Mouse (Mus musculus): ENCODE measurements around the gene Vma21.

The Vma21 gene

GRCm38 (mm10) chrX:71815631-71816345 lies at the start of gene Vma21:
Gene Vma21 (plus strand): TSS chrX:71815924.
- peak in 1 of 2 experiments; percentile 4 for DNase-seq (ENCODE audit: low spot score in 2 of 2)

GRCm38 (mm10) chrX:71767909-71768308 lies 47.8 kb upstream of the Vma21 start:
- no peak for DNase-seq (ENCODE audit: low spot score in 2 of 2)

- no peak for DNase-seq (ENCODE audit: low spot score in 2 of 2)
Measured at GRCm38 (mm10) chrX:71791106-71791505, 24.6 kb upstream of the Vma21 start.

- no peak for DNase-seq (ENCODE audit: low spot score in 2 of 2)
Measured at GRCm38 (mm10) chrX:71797766-71798165, 18.0 kb upstream of the Vma21 start.

- no peak for DNase-seq (ENCODE audit: low spot score in 2 of 2)
Measured at GRCm38 (mm10) chrX:71798883-71799282, 16.8 kb upstream of the Vma21 start.

GRCm38 (mm10) chrX:71811966-71812835 lies 3.5 kb upstream of the Vma21 start:
- DNase-seq (ENCODE audit: low spot score in 2 of 2), result no peak

GRCm38 (mm10) chrX:71816401-71816857 lies 705 bp downstream of the Vma21 start:
- DNase-seq (ENCODE audit: low spot score in 2 of 2), result peak; percentile 81 to 83

GRCm38 (mm10) chrX:71816931-71817361 lies 1.2 kb downstream of the Vma21 start:
- no peak for DNase-seq (ENCODE audit: low spot score in 2 of 2)

- DNase-seq (ENCODE audit: low spot score in 2 of 2), result no peak
Measured at GRCm38 (mm10) chrX:71838911-71839310, 23.2 kb downstream of the Vma21 start.

- DNase-seq (ENCODE audit: low spot score in 2 of 2), result no peak
Measured at GRCm38 (mm10) chrX:71846696-71847095, 31.0 kb downstream of the Vma21 start.

- no peak for DNase-seq (ENCODE audit: low spot score in 2 of 2)
Measured at GRCm38 (mm10) chrX:71853798-71854197, 38.1 kb downstream of the Vma21 start.
